35 mouse cellular contexts compared by ENCODE assay signal in the genomic region with DNA sequence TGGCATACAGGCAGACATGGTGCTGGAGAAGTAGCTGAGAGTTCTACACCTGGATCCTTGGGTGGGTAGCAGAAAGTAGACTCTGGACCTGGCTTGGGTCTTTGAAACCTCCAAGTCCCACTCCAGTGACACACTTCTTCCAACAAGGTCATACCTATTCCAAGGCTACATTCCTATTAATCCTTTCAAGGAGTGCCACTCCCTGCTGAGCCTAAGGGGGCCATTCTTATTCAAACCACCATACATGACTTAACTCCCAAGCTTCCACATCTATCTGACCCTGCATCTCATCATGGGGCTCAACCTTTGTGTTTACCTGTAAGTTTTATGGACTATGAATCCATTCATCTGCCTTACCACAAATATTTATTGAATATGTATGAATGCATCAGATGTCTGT. TPM values are rescaled to one million over a fixed set of nuclear protein-coding genes. Genes with fewer than 3 reads are reported as not detected.
"Had no signal": no experiment of that assay in that cellular context is flagged by ENCODE, and none has a peak within 500 bp of the region (broad histone marks: within the 10 kb centered on the region; RNA-seq: fewer than 3 reads in every experiment).

No protein-coding gene starts in this region.

- H3K9me3 ChIP-seq: embryonic facial prominence, embryonic 10.5 days; embryonic facial prominence, embryonic 12.5 days; embryonic facial prominence, embryonic 13.5 days; embryonic facial prominence, embryonic 15.5 days; forebrain, embryonic 10.5 days; forebrain, embryonic 12.5 days; forebrain, embryonic 13.5 days; forebrain, embryonic 15.5 days had no signal

- ATAC-seq: forebrain, embryonic 13.5 days; forebrain, embryonic 14.5 days; forebrain, embryonic 15.5 days; forebrain, embryonic 16.5 days; forebrain, postnatal 0 days had no signal

- H3K4me2 ChIP-seq: embryonic facial prominence, embryonic 12.5 days; embryonic facial prominence, embryonic 13.5 days; embryonic facial prominence, embryonic 15.5 days; forebrain, embryonic 12.5 days; forebrain, embryonic 13.5 days; forebrain, embryonic 15.5 days had no signal

- H3K27me3 ChIP-seq: embryonic facial prominence, embryonic 12.5 days; embryonic facial prominence, embryonic 13.5 days; embryonic facial prominence, embryonic 15.5 days; forebrain, embryonic 12.5 days; forebrain, embryonic 13.5 days; forebrain, embryonic 15.5 days had no signal

- H3K27ac ChIP-seq: embryonic facial prominence, embryonic 10.5 days; embryonic facial prominence, embryonic 12.5 days; embryonic facial prominence, embryonic 13.5 days; embryonic facial prominence, embryonic 15.5 days; forebrain, embryonic 10.5 days; forebrain, embryonic 12.5 days; forebrain, embryonic 13.5 days; forebrain, embryonic 15.5 days; gastrocnemius, adult 2 months; heart, adult 2 months had no signal

- H3K4me3 ChIP-seq: embryonic facial prominence, embryonic 10.5 days; embryonic facial prominence, embryonic 12.5 days; embryonic facial prominence, embryonic 13.5 days; embryonic facial prominence, embryonic 15.5 days; erythroblast, embryonic 14.5 days; forebrain, embryonic 10.5 days; forebrain, embryonic 12.5 days; forebrain, embryonic 13.5 days; forebrain, embryonic 15.5 days; gastrocnemius, adult 2 months; heart, adult 2 months had no signal

- H3K4me1 ChIP-seq: embryonic facial prominence, embryonic 10.5 days; embryonic facial prominence, embryonic 12.5 days; embryonic facial prominence, embryonic 13.5 days; embryonic facial prominence, embryonic 15.5 days; forebrain, embryonic 10.5 days; forebrain, embryonic 12.5 days; forebrain, embryonic 13.5 days; forebrain, embryonic 15.5 days had no signal

- H3K9ac ChIP-seq: embryonic facial prominence, embryonic 12.5 days; embryonic facial prominence, embryonic 13.5 days; embryonic facial prominence, embryonic 15.5 days; forebrain, embryonic 12.5 days; forebrain, embryonic 13.5 days; forebrain, embryonic 15.5 days; forebrain, postnatal 0 days had no signal

- DNase-seq: cerebellum, adult 9-11 months; cerebellum, postnatal 10 days; cerebellum, postnatal 14 days; cerebellum, postnatal 25 days; cerebellum, postnatal 36 days; embryo, embryonic 11 days; forebrain, postnatal 0 days; gastrocnemius, adult 2 months; gastrocnemius, postnatal 10 days; gastrocnemius, postnatal 14 days; gastrocnemius, postnatal 25 days; gastrocnemius, postnatal 36 days; heart, adult 18-20 months; heart, adult 2 months had no signal

RNA-seq across cellular contexts. Expression of gene Ttc23l, which starts 3.8 kb away (rescaled TPM):
- total RNA-seq: common myeloid progenitor, adult 5-6 weeks; forebrain, postnatal 0 days; gastrocnemius, adult 18-20 months; gastrocnemius, adult 2 months; gastrocnemius, adult 8-10 months; gastrocnemius, postnatal 10 days; gastrocnemius, postnatal 14 days; gastrocnemius, postnatal 25 days; gastrocnemius, postnatal 36 days; gastrocnemius, postnatal 4 days; granulocyte monocyte progenitor cell, adult 5-6 weeks; heart, adult 18-20 months; heart, adult 2 months; heart, adult 8-10 months had no signal
- polyA plus RNA-seq: cortical plate, adult 2 months; embryonic facial prominence, embryonic 10.5 days; embryonic facial prominence, embryonic 11.5 days; embryonic facial prominence, embryonic 12.5 days; embryonic facial prominence, embryonic 13.5 days; embryonic facial prominence, embryonic 15.5 days; erythroblast, embryonic 14.5 days; forebrain, embryonic 10.5 days; forebrain, embryonic 11.5 days; forebrain, embryonic 12.5 days; forebrain, embryonic 13.5 days; forebrain, embryonic 14.5 days; forebrain, embryonic 15.5 days; forebrain, embryonic 16.5 days; forebrain, postnatal 0 days; frontal cortex, adult 2 months had no signal
